Mouse (Mus musculus) liver, postnatal 0 days (tissue): ENCODE results near the gene Cep350.

Experiments
- CTCF ChIP-seq: sonication (generic); IDR thresholded peaks from 2 replicates; pipeline ENCODE4 v1.5.1; 2016; ENCODE audit warnings: antibody characterized with exemption, low read depth
- EP300 ChIP-seq: IDR thresholded peaks from 2 replicates; pipeline ENCODE4 v1.6.1; 2016; ENCODE audit warnings: antibody characterized with exemption, low read depth, mild to moderate bottlenecking

- no peak for TF ChIP-seq CTCF
- TF ChIP-seq EP300: no peak
These were observed 162.4 kb downstream of the Cep350 start for GRCm38 (mm10) chr1:155810616-155811015.
